Mouse (Mus musculus): ENCODE data around the gene Cdc42ep2.
"Not testable (repeated sequence)": the region's sequence is repeated elsewhere in the genome, so short reads cannot be mapped to it uniquely, and the experiment has no call there.

The Cdc42ep2 gene

GRCm38 (mm10) chr19:5911430-5912102 is 13.1 kb downstream of the Cdc42ep2 start:
- DNase-seq: no peak

GRCm38 (mm10) chr19:5910221-5910620 is 14.4 kb downstream of the Cdc42ep2 start:
- DNase-seq: no peak

GRCm38 (mm10) chr19:5907275-5907674 is 17.3 kb downstream of the Cdc42ep2 start:
- no peak for DNase-seq

- peak; percentile 93 to 94 for DNase-seq
Measured at GRCm38 (mm10) chr19:5894002-5894678, 30.5 kb downstream of the Cdc42ep2 start, which contains the start of gene Tigd3. Gene Tigd3 (minus strand): TSS chr19:5894149.

GRCm38 (mm10) chr19:5893282-5894001 is 31.2 kb downstream of the Cdc42ep2 start:
- no peak for DNase-seq

- no peak for DNase-seq
Measured at GRCm38 (mm10) chr19:5892735-5893134, 31.9 kb downstream of the Cdc42ep2 start.

- DNase-seq: no peak
Measured at GRCm38 (mm10) chr19:5892262-5892661, 32.4 kb downstream of the Cdc42ep2 start.

- DNase-seq: no peak
Measured at GRCm38 (mm10) chr19:5891521-5892258, 32.9 kb downstream of the Cdc42ep2 start.

- no peak for DNase-seq
Measured at GRCm38 (mm10) chr19:5889211-5889610, 35.4 kb downstream of the Cdc42ep2 start.

- no peak for DNase-seq
Measured at GRCm38 (mm10) chr19:5887234-5887815, 37.3 kb downstream of the Cdc42ep2 start.

- no peak for DNase-seq
Measured at GRCm38 (mm10) chr19:5885838-5886237, 38.8 kb downstream of the Cdc42ep2 start.

- DNase-seq: no peak
Measured at GRCm38 (mm10) chr19:5883935-5884334, 40.7 kb downstream of the Cdc42ep2 start.

GRCm38 (mm10) chr19:5882079-5882478 is 42.5 kb downstream of the Cdc42ep2 start:
- not testable (repeated sequence) for DNase-seq

- DNase-seq: peak; percentile 61 to 63
Measured at GRCm38 (mm10) chr19:5881155-5881554, 43.5 kb downstream of the Cdc42ep2 start.

GRCm38 (mm10) chr19:5879735-5880134 is 44.9 kb downstream of the Cdc42ep2 start:
- no peak for DNase-seq

GRCm38 (mm10) chr19:5878916-5879315 is 45.7 kb downstream of the Cdc42ep2 start:
- no peak for DNase-seq

- DNase-seq: peak; percentile 94
Measured at GRCm38 (mm10) chr19:5878362-5878722, 46.3 kb downstream of the Cdc42ep2 start.

GRCm38 (mm10) chr19:5877618-5878361 is 46.8 kb downstream of the Cdc42ep2 start, which contains the start of gene Slc25a45:
Gene Slc25a45 (plus strand): TSS chr19:5877808.
- DNase-seq: peak in 1 of 2 experiments; percentile 77

GRCm38 (mm10) chr19:5874969-5875480 is 49.6 kb downstream of the Cdc42ep2 start, which contains the start of gene Frmd8:
Gene Frmd8 (minus strand): TSS chr19:5875274.
- DNase-seq: peak; percentile 95 to 96

GRCm38 (mm10) chr19:5874391-5874968 is 50.1 kb downstream of the Cdc42ep2 start:
- no peak for DNase-seq

GRCm38 (mm10) chr19:5872931-5873556 is 51.6 kb downstream of the Cdc42ep2 start:
- DNase-seq: no peak
